Mouse (Mus musculus): ENCODE data around the gene Lhx5.
A peak's percentile ranks its signal among the peaks of the same experiment; 100 is the strongest.

Gene Lhx5

DNA sequence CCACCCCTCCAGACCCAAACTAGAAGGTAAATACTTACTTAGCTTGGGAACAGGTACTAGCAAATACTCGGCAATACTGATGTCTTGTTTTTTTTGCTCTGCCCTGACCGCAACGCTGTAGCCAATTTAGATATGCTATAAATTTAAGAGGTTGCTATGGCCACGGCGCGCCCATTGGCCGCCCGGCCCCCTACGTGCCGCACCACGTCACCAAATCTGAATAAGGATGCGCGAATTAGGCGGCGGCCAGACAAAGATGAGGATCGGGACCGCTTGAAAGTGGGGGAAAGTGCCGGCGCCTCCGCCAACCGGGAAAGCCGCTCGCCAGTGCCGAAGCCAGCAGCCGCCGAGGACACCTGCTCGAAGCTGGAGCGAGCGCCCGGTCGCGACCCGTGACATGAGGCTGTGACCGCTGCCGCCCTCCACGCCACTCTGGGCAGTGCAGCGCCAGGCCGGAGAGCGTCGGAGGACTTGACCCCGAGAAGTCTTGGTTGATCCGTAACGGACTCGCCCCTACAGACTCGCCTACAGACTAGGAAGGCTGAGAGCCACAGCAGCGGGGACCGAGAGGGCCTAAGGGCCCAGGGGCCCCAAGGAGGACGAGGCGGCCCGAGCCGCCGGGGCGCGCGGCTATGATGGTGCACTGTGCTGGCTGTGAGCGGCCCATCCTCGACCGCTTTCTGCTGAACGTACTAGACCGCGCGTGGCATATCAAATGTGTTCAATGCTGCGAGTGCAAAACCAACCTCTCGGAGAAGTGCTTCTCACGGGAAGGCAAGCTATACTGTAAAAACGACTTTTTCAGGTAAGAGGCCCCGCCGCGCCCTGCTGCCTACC lies at the start of gene Lhx5:
Lhx5 (plus strand) TSS at position 51 of the 837 bp plus-strand sequence.
- no peak for DNase-seq

DNA sequence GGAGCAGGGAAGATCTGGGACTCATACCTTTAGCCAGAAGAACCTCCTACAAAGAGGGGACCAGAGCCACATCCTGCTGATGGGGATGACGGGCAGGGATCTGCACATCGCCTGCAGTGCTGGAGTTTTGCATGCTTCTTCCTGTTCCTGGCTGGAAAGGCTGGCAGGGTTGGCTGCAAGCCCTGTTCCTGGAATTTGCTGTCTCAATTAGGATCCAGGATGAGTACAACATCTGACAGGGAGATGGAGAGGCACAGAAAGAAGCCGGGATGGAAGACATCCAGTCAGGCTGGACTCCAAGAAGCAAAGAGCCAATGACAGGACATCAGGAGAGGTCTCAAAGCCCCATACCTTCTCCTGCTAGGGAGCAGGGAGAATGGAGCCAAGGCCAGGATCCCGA lies 45.1 kb upstream of the Lhx5 start:
- peak; percentile 19 for DNase-seq

DNA sequence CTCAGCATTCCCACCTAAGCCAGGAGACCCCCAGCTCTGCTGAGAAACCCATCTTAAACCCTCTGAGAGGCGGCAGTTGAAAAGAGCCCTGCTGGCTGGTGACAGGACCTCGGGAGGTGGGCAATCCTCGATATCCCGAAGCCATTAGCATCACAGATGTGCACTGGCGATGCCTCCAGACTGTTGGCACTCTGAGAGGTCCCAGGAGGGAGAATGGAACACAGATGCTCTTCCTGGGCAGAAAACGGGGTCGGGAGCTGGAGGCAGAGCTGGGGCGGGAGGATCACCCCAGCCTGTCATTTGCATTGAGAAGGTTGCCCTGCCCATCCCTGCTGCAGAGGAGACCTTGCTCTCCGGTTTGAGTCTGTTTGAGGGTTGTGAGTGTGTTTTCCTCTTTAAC lies 42.7 kb upstream of the Lhx5 start:
- no peak for DNase-seq

DNA sequence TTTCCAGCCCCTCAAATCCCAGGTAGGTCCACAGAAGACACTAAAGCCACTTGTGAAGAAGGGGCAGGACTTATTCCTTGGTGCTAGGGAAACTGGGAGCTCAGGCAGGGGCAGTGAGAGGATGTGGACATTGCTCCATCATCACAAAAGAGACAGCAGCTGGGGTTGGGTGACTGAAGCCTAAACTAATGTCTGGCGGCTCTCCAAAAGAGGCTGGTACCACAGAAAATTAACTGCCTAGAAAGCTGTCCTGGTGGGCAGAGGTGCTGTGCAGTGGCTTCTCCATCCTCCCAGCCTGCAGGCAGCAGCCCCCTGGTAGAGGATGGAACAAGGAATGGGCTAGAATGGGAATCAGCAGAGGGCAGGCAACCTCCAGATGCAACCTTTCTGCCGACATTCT lies 41.5 kb upstream of the Lhx5 start:
- DNase-seq: no peak

DNA sequence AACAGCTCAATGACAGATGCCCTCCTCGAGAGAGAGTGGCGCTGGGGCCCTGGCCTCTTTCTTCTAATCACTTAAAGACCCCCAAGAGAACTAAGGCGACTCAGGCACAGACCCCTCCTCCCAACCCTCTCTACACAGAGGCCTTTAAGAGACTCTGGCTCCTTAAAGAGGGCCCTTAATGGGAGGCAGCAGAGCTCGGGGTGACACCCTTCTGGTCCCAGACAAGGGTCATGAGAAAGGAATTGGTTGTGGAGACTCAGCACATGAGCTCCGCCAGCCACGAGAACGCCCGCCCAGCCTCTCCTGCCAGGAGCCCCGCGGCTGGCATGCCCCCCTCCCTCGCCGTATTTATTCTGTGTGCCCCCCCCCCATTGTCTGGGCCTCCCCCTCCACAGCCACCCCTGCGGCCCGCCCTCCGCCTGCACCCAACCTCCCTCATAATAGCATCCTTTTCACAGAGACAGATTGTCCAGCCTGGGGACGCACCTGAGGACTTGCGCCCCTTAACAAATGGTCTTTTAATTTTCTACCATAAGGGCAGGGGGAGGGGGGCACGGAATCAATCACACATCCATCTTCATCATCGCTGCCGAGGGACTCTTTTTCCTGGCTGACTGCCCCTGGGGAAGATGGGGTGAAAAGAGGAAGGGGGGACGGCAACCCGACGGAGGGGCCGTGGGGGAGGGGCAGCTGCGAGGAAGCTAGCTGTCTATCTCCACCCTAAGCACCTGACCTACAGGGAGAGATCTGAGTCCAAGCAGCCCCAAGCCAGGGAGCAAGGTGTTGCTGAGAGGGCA lies 37.4 kb upstream of the Lhx5 start:
- DNase-seq: no peak

DNA sequence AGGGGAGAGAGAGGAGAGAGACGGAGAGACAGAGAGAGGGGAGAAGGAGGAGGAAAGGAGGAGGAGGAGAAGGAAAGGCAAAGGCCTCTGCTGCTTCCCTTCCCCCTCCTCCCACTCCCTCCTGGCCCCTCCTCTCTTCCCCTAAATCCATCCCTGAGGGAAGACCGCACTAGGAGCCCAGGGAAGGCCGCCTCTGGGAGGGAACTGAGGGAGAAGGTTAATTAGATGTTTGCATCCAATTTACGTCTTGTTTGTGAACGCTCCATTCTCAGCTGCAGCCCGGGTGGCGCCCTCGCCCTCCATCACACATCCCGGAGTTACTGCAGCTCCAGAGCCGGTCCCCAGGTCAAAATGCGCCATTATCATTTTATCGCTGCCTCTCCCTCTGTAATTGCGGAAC lies 33.5 kb upstream of the Lhx5 start:
- no peak for DNase-seq

DNA sequence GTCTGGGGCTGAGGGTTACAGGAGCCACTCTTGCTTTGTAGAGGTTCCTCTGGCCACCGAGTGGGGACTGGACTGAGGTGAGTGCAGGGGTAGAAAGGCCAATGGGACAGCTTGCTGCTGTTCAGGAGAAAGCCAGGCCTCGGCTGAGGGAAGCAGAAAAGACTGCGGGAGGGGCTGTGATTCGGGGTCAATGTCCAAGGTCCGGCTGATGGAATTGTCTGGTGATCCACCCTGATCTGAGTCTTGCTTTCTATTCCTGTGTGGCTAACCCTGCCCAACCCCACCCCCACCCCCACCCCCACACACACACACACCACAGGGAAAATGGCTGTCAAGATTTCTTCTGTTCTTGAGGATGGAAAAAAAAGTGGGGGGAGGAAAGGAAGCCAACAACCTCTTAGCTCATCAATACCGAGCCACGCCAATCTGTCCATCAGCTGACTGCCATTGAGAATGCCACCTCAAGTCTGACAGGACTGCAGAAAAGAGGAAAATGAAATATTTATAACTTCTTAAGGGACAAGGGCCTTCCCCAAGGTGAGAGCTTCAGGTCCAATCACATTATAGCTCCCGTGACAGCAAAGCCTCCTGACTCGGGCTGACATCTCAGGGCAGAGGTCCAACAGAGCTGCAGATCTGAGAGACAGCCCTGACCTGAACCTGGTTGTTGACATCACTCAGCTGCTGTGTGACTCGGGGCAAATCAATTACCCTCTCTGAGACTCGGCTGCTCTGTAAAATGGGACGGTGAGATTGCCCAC lies 26.5 kb upstream of the Lhx5 start:
- DNase-seq: no peak

DNA sequence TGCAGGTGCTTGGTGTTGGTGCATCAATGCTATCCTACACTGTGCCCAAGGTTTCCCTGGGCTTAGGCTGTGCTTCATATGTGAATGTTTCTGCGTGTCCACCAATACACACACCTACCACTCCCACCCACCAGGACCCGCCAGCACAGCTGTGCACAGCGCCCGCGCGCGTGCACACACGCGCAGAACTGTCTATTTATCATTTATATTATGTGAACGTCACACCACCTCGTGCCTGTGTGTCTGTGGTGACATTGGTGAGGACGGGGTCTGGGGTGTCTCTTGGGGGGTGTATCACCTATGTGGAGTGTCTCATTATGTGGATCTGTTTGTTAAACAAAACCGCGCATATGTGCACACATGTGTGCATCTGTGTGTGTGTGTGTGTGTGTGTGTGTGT lies 22.6 kb upstream of the Lhx5 start:
- DNase-seq: no peak

DNA sequence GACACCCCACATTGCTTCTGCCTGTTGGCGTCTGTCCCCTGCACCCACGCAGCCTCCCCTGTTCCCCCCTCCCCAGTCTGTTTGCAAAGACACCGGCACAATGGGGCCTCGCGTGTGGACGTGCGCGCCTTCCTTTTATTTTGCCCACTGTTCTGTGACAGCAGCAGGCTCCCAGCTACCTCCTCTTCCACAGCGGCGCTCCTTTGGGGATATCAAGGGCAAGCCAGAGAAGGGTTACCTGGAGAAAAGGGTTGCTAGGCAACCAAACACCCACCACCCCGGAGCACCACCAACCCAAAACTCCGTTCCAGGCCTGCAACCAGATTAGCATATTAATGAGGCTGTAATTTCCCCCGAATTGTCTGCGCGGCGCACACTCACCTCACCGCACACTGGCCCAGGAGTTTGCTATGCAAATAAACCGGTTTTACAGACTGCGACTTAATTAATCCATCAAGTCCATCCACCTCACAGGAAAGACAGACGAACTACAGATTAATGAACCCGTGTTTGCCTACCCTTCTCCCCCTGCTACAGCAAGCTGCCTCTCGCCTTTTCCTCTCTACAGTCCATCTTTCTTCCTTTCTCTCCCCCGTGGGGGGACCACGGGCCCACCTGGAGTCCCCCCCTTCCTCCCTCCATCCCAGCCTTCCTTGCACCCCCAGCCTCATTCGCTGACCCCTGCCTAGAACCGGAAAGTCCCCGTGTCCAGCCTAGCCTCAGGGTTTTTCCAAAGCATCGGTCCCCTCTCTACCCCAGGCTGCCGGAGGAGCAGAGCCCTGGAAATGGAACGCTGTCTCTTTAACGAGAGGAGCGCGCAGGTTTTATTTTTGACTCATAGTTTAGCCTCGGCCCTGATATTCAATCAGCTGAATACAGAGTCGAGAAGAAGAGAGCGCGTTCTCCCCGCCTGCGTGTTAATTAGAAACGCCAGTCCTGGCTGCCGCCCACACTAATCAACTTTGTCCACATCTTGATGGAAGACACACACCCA lies 21.8 kb upstream of the Lhx5 start:
- peak; percentile 21 for DNase-seq

DNA sequence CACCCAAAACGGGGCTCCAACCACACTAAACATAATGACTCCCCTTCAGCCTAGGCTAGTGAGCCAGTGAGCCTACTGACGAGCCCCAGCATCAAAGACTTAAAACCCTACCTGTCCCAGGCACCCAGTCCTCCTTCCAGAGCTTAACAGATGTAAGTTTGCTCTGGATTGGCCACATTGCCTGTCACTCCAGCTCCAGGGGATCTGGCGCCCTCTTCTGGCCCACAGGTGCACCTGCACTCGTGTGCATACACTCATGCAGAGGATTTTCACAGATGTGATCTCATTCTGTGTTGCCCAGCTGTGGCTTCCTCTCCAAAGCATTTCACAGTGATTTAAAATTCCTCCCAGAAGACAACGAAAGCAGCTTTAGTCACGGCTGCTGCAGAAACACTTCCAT lies 18.1 kb upstream of the Lhx5 start:
- no peak for DNase-seq

DNA sequence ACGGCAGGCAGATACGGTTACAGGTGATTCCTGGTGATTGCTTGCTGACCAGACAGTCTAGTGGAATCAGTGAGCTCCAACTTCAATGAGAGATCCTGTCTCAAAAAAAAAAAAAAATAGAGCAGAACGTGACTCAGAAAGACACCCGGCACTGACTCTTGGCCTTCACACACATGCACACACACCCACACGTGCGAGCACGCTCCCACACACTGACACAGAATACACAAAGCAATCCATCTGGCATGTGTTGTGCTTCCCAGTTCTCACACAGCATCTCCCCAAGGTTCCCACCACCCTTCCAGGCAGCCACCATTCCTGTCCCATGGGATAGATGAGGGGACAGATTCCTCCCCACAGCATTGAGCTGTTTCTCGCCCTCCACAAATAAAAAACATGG lies 11.4 kb upstream of the Lhx5 start:
- DNase-seq: no peak

DNA sequence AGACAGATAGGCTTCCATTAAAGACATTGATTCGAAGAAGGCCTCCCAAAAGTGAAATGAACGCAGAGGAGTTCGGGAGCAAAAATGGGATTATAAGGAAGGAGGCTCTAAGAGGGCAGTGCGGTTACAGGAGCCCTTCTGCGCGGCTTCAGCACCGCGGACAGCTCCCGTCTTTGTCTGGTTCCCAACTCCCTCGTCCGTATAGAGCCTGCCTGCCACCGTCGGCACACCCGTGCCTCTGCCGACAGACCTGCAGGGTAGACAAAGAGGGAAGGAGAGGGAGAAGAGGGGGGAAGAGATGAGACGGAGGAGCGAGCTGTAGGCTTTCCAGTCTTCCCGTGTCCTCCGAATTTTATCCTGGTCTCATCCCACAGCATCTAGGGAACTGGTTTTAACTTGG lies 7.5 kb upstream of the Lhx5 start:
- no peak for DNase-seq

DNA sequence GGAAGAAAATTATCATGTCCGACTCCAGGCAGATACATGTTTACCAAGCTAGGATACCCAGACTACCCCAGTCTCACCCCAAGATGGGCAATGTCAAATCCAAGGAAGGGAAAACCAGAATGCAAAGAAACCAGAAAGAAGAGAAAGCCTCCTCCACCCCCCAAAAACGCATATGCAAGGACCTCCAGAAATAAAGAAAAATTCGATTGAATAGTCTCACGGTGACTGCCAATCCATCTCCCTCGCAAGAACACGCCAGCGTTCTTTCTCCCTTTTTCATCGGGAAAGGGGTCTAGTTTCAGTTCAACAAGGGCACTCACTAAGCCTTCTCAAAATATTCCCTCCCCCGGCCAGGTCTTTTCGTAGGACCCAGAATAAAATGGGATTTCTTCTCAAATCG lies 6.8 kb upstream of the Lhx5 start:
- no peak for DNase-seq

DNA sequence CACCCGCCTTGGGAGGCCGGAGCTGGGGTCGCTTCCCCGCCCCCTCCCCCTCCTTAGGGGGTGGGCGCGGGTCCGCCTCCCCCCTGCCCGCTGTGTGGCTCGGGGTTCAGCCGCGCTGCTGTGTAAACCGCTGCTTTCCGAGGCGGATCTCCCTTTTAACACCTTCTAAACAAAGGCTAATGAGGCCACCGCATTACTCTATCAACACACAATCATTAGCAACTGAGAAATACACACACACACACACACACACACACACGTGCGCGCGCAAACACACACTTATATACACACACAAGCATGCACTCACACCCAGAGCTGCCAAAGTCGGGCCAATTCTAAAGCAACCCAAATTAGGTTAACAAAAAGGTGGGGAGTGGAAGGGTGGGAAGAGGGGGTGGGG lies 5.8 kb upstream of the Lhx5 start:
- no peak for DNase-seq

DNA sequence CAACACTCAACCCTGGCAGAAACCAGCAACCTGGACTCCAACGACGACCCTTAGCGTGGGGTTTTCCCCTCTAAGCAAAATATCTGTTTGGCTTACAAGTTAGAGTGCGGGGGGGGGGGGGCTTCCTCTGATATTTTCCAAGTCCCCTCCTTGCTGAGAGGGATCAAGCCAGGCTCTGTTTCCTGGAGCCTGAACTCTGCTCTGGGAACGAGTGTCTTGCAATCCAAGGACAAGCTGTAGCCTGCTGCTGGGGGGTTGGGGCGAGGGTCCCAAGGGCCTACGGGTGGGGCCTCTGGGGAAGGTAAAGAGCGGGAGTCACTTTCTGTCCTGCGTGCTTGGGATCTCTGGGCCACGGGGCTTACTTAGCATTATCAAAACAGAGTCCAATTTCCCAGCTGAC lies 4.9 kb upstream of the Lhx5 start:
- no peak for DNase-seq

DNA sequence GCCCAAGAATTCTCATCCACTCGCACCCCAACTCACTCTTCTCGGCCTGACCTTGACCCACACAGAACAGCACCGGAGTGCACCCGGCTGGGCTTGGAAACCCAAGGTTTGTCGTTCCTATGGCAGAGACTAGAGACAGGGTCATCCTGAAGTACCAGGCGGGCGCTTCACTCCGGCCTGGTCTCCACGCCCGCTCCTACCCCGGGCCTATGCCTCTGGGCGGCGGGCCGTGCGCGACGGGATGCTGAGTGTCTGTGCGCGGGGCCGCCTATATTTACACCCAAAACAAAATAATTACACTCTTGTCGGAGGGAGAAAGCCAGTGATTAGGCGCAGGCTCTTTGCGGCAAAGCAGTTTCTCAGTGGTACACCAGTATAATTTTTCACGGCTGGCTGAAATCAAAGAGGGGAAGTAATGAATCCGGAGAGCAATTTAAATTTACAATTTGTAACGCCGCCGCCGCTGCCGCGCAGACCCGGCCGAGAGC lies 4.0 kb upstream of the Lhx5 start:
- DNase-seq: no peak

DNA sequence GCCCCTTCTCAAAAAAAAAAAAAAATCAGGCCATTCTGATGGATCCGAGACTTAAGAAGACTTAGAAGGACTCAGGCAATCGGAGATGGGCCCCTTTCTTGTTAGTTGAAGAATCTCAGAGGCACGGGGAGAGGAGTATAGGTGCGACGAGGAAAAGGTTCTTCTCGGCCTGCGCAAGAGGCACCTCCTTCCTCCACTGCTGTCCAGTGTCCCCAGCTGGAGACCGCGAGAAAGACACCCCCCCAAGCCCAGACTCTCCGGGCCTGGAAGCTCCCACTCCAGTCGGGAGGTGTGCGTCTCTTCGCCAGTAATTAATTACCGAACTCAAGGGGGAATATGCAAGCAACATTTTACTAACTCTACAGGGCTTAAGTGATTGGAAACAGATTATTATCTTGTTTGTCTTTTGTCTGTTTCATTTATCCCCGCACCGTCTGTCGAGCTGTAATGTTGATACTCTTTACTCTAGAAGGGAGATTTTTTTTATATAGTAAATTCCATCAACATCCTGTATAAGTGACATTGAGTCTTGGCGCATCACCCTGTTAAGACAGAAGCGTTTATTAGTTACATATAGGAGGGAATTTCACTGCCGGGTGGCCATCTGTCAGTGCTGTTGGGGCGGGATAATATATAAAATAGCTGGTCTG lies 3.2 kb upstream of the Lhx5 start:
- no peak for DNase-seq

DNA sequence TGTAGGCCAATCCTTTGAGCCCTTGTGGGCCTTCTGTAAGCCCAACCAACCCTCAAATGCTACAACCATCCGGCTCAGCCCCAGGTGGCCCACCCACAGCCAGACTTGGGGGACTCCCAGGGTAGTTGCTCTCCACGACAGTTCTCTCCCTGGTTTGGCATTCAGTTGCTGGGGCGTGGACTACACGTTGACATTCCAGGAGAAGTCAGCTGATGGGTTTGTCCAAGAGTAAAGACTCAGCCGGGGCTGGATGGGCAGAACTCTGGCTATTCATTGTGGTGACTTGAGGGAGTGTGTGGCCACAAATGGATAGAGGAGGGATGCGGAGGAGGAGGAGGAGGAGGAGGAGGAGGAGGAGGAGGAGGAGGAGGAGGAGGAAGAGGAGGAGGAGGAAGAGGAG lies 2.5 kb upstream of the Lhx5 start:
- no peak for DNase-seq

DNA sequence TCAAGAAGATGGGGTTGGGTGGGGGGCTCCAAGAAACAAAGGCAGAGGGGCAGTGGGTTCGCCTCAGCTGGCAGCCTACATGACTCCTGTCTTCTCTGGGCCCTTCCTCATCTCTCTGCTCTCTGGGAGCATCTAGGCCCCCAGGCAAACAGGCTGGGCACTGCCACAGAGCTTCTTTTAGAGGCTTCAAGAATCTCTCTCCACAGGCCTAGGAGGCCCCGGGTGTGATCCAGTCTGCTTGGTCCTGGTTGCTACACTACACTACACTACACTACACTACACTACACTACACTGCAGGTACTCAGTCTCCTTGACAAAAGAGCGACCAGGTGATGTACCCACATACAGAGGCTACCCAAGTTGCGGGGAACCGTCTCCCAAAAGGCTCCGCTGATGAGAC lies 1.8 kb upstream of the Lhx5 start:
- no peak for DNase-seq

DNA sequence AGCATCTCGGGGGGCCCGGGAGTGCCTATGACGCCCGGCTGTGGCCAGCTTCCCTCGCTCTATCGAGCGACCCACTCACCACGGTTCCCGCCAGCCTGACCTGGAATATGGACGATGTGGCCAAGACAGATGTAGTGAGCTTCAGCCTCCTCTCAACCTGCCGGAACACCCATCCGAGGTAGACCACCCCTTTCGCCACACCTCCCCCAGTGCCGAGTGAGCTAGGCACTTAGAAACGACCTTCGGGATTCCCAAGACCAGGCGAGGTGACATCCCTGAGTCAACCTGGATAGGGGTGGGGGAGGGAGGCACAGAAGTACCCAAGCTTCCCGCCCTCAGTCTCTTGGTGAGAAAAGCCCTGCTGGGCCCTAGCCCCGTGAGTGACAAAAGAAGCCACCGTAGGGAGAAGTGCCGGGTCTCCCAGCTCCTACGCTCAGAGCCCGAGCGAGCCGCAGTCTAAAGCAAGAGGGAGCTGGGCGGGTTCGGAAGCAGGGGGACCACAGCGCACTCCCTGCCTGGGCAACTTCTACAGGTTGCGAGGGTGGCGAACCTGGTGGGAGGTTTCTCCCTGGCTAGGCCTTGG lies 407 bp upstream of the Lhx5 start:
- DNase-seq: no peak

DNA sequence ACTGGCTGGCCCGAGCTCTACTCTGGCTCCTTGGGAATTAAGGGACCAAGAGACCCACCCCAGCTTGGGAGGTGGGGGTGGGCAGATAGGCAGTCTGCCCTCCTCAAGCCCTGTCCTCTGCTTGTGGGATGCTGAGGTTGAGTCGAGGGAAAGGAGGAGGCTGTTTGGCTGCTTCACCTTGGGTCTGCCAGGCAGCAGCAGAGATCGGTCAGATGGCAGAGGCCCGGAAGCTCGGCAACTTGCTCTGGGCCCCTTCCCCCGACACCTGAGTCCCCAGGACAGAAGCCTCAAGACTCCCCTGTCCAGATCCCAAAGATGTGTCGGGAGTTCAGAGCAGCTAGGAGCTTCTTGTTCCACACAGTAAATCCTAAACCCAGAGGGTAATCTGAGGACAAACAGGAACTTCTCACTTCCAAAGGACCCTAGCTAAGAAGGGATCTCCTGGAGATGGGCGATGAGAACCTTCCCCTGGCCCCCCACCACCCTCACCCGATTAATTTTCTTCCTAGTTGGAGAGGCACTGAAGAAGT lies 1.1 kb downstream of the Lhx5 start:
- DNase-seq: no peak

All from right cerebral cortex, postnatal 25 days (tissue).